Mouse (Mus musculus): Measurements from ENCODE around the gene Myzap.

DNA sequence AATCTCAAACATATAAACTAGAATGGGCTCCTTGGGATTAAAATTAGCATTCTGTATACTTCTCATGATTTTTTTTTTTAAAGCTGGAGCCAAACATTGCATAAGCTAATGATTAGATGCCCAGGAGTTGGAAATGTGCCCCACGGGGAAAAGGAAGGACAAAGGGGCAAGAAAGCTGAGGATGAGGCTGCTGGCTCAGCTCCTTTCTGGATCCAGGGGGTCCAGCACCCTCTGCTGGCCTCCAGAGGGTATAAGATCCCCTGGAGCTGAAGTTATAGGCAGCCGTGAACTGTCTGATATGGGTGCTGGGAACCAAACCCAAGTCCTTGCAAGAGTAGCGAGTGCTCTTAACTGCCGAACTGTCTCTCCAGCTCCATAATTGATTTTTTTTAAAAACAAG lies 76.3 kb downstream of the Myzap start:
- no peak for TF ChIP-seq POLR2A (IDR thresholded peaks at IDR 0.05; ENCODE audit: control insufficient read depth, low read depth, low read length)
- no peak for TF ChIP-seq CTCF (IDR thresholded peaks at IDR 0.05; ENCODE audit: control insufficient read depth, insufficient read depth, insufficient replicate concordance, low read depth, low read length)

Data from testis, adult 2 months (tissue).